Mouse (Mus musculus) intestine, embryonic 16.5 days (tissue): ENCODE results near the gene Sez6l. TPM values are rescaled to one million over a fixed set of nuclear protein-coding genes. Genes with fewer than 3 reads are reported as not detected.

Source experiments
- ATAC-seq: fragments of 200-750 bp; cut with Nextera tagmentation; 2 replicates; pipeline ENCODE4 v1.8.0; 2017; ENCODE audit warnings: moderate TSS enrichment, moderate library complexity
- H3K27ac ChIP-seq: fragments of 300-500 bp; sonication (generic); 2 replicates; pipeline ENCODE4 v1.5.1; 2014; ENCODE audit warnings: mild to moderate bottlenecking, low read length
- H3K27me3 ChIP-seq: fragments of 300-500 bp; sonication (generic); replicated peaks from 2 replicates; pipeline ENCODE4 v1.6.1; 2014; ENCODE audit warnings: low read length, control low read depth, mixed read lengths; ENCODE audit not compliant: control insufficient read depth, insufficient read depth
- H3K36me3 ChIP-seq: fragments of 300-500 bp; sonication (generic); 2 replicates; pipeline ENCODE4 v1.6.1; 2014; ENCODE audit warnings: low read length, control low read depth; ENCODE audit not compliant: control insufficient read depth, insufficient read depth
- H3K4me1 ChIP-seq: fragments of 300-500 bp; sonication (generic); 2 replicates; pipeline ENCODE4 v1.6.1; 2014; ENCODE audit warnings: low read length, control low read depth, mixed read lengths; ENCODE audit not compliant: control insufficient read depth, insufficient read depth
- H3K4me2 ChIP-seq: fragments of 300-500 bp; sonication (generic); 2 replicates; pipeline ENCODE4 v1.6.1; 2014; ENCODE audit warnings: low read depth, low read length, control low read depth
- H3K4me3 ChIP-seq: fragments of 300-500 bp; sonication (generic); 2 replicates; pipeline ENCODE4 v1.5.1; 2014; ENCODE audit warnings: mild to moderate bottlenecking, low read length
- H3K9ac ChIP-seq: fragments of 300-500 bp; sonication (generic); 2 replicates; pipeline ENCODE4 v1.6.1; 2014; ENCODE audit warnings: low read depth, low read length
- H3K9me3 ChIP-seq: fragments of 300-500 bp; sonication (generic); 2 replicates; pipeline ENCODE4 v1.6.1; 2016; ENCODE audit warnings: low read length, control low read depth; ENCODE audit not compliant: control insufficient read depth
- WGBS: fragments of 180-500 bp; shearing (Covaris S2); extraction: QIAGEN DNeasy Blood & Tissue Kit; methylation state at CpG from one replicate; pipeline ENCODE4 v1.1.7; 2014; 5-methylcytosine and 5-hydroxymethylcytosine counted together
- polyA plus RNA-seq: library from polyadenylated mRNA; unstranded; fragments of >200 nt; fragmentation: Nextera tagmentation; extraction: Ambion mirVana; gene quantifications from 2 replicates; pipeline ENCODE4 v1.2.1, GENCODE M21; 2015

Sez6l gene
- polyA plus RNA-seq, 1 experiment from 2014 or later, result 1.5 TPM

GRCm38 (mm10) chr5:112517454-112517853, 59.5 kb downstream of the Sez6l start:
- Histone ChIP-seq H3K9ac (no peak overlapping the region), H3K4me1 (0 out of 2 replicates have a peak, but pooled peaks cover 7% of the 10 kb centered on the region), H3K9me3 (no peaks in the 10 kb centered on the region), H3K36me3 (no peaks in the 10 kb centered on the region), H3K27ac (no peak overlapping the region), H3K4me3 (no peak overlapping the region), H3K27me3 (no peaks in the 10 kb centered on the region), H3K4me2 (no peak overlapping the region)
- 70% methylated on average over 9 of the region's 9 CpGs for WGBS
- no peak for ATAC-seq

GRCm38 (mm10) chr5:112516527-112516926, 60.5 kb downstream of the Sez6l start:
- Histone ChIP-seq H3K9me3 (no peaks in the 10 kb centered on the region), H3K9ac (no peak overlapping the region), H3K4me3 (no peak overlapping the region), H3K36me3 (no peaks in the 10 kb centered on the region), H3K27ac (no peak overlapping the region), H3K4me2 (no peak overlapping the region), H3K4me1 (0 out of 2 replicates have a peak, but pooled peaks cover 5% of the 10 kb centered on the region), H3K27me3 (no peaks in the 10 kb centered on the region)
- no peak for ATAC-seq
- WGBS, result 91% methylated on average over 3 of the region's 3 CpGs

GRCm38 (mm10) chr5:112510351-112510750, 66.6 kb downstream of the Sez6l start:
- 76% methylated on average over 8 of the region's 8 CpGs for WGBS
- H3K4me1 ChIP-seq, result no peaks in the 10 kb centered on the region
- no peak overlapping the region for H3K4me3 ChIP-seq
- no peak overlapping the region for H3K9ac ChIP-seq
- H3K36me3 ChIP-seq, result no peaks in the 10 kb centered on the region
- 0 out of 2 replicates have a peak, but pooled peaks cover 3% of the 10 kb centered on the region for H3K9me3 ChIP-seq
- no peaks in the 10 kb centered on the region for H3K27me3 ChIP-seq
- H3K4me2 ChIP-seq, result no peak overlapping the region
- H3K27ac ChIP-seq, result no peak overlapping the region
- no peak for ATAC-seq

- 76% methylated on average over 5 of the region's 5 CpGs for WGBS
- no peak overlapping the region for H3K27ac ChIP-seq
- no peak overlapping the region for H3K9ac ChIP-seq
- H3K9me3 ChIP-seq, result 0 out of 2 replicates have a peak, but pooled peaks cover 3% of the 10 kb centered on the region
- H3K27me3 ChIP-seq, result no peaks in the 10 kb centered on the region
- no peaks in the 10 kb centered on the region for H3K36me3 ChIP-seq
- H3K4me2 ChIP-seq, result no peak overlapping the region
- H3K4me3 ChIP-seq, result no peak overlapping the region
- no peaks in the 10 kb centered on the region for H3K4me1 ChIP-seq
- no peak for ATAC-seq
Measured at GRCm38 (mm10) chr5:112509916-112510315, 67.1 kb downstream of the Sez6l start.

- no peaks in the 10 kb centered on the region for H3K27me3 ChIP-seq
- no peaks in the 10 kb centered on the region for H3K4me1 ChIP-seq
- no peak for ATAC-seq
- no peaks in the 10 kb centered on the region for H3K36me3 ChIP-seq
- no peak overlapping the region for H3K27ac ChIP-seq
- no peak overlapping the region for H3K4me3 ChIP-seq
- H3K9me3 ChIP-seq, result 0 out of 2 replicates have a peak, but pooled peaks cover 3% of the 10 kb centered on the region
- 65% methylated on average over 4 of the region's 4 CpGs for WGBS
- H3K4me2 ChIP-seq, result no peak overlapping the region
- H3K9ac ChIP-seq, result no peak overlapping the region
Measured at GRCm38 (mm10) chr5:112505595-112505994, 71.4 kb downstream of the Sez6l start.

GRCm38 (mm10) chr5:112501384-112501783, 75.6 kb downstream of the Sez6l start:
- 0 out of 2 replicates have a peak, but pooled peaks cover 3% of the 10 kb centered on the region for H3K9me3 ChIP-seq
- no peak for ATAC-seq
- peaks cover 8% of the 10 kb centered on the region; the same call in 1 of the 2 replicates for H3K4me1 ChIP-seq
- no peak overlapping the region for H3K4me2 ChIP-seq
- no peak overlapping the region for H3K4me3 ChIP-seq
- no peaks in the 10 kb centered on the region for H3K36me3 ChIP-seq
- no peak overlapping the region for H3K27ac ChIP-seq
- H3K27me3 ChIP-seq, result no peaks in the 10 kb centered on the region
- WGBS, result 76% methylated on average over 2 of the region's 2 CpGs
- H3K9ac ChIP-seq, result no peak overlapping the region

- no peaks in the 10 kb centered on the region for H3K36me3 ChIP-seq
- H3K9ac ChIP-seq, result no peak overlapping the region
- peak; percentile 54; the same call in 1 of the 2 replicates for ATAC-seq
- peaks cover 8% of the 10 kb centered on the region; the same call in 1 of the 2 replicates for H3K4me1 ChIP-seq
- H3K4me3 ChIP-seq, result no peak overlapping the region
- no peak overlapping the region for H3K4me2 ChIP-seq
- H3K9me3 ChIP-seq, result no peaks in the 10 kb centered on the region
- H3K27ac ChIP-seq, result peak overlapping the region; percentile 57
- H3K27me3 ChIP-seq, result no peaks in the 10 kb centered on the region
- WGBS, result 39% methylated on average over 8 of the region's 8 CpGs
Measured at GRCm38 (mm10) chr5:112499918-112500682, 76.9 kb downstream of the Sez6l start.

- peak; percentile 94 for ATAC-seq
- Histone ChIP-seq H3K9me3 (no peaks in the 10 kb centered on the region), H3K36me3 (no peaks in the 10 kb centered on the region), H3K4me2 (no peak overlapping the region), H3K9ac (0 out of 2 replicates have a peak overlapping the region, but pooled peaks have one; percentile 3), H3K4me1 (peaks cover 8% of the 10 kb centered on the region; the same call in 1 of the 2 replicates), H3K27ac (peak overlapping the region; percentile 30), H3K4me3 (no peak overlapping the region), H3K27me3 (no peaks in the 10 kb centered on the region)
- WGBS, result 63% methylated on average over 13 of the region's 13 CpGs
Measured at GRCm38 (mm10) chr5:112498921-112499917, 77.8 kb downstream of the Sez6l start.
